27 mouse cellular contexts compared by ENCODE assay signal in the genomic region with DNA sequence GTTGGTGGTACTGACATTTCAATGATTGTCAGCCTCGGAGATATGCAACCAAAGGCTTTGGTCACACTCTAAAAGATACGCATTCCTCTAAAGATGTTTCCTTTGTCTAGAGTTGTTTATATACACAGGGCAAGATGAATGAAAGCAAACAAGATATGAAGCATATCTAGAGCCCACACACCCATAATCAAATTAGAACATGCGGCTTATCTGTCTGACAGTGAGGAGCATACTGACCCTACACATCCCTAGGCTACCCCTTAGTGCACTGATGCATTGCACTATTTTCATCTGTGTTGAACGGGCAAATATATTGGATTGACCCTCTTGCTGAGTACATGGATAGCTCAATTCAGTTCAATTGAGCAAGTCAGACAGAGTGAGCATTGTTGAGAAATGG.
A peak's percentile ranks its signal among the peaks of the same experiment; 100 is the strongest.
DNase-seq lines count a peak whose midpoint lies in the region; ATAC-seq and TF ChIP-seq lines count a peak whose summit lies in the region.
"Had no signal": no experiment of that assay in that cellular context is flagged by ENCODE, and none has a peak within 500 bp of the region (broad histone marks: within the 10 kb centered on the region; RNA-seq: fewer than 3 reads in every experiment).

No protein-coding gene starts in this region.

- TF ChIP-seq EP300 in heart, postnatal 0 days (IDR thresholded peaks at IDR 0.05; ENCODE audit: low read depth): no peak

- no peak for TF ChIP-seq CTCF in heart, postnatal 0 days (IDR thresholded peaks at IDR 0.05; ENCODE audit: low read depth)
- TF ChIP-seq CTCF in G1E (IDR thresholded peaks at IDR 0.05; ENCODE audit: low read depth, low read length): no peak

- no peak overlapping the region for H3K9ac ChIP-seq in heart, postnatal 0 days (replicated peaks; ENCODE audit: low read depth, low read length)
- H3K9ac ChIP-seq in liver, embryonic 13.5 days: no peak overlapping the region
- H3K9ac ChIP-seq: hindbrain, embryonic 14.5 days; limb, embryonic 12.5 days; stomach, embryonic 15.5 days had no signal

- H3K4me2 ChIP-seq in heart, postnatal 0 days (ENCODE audit: low read depth, low read length): no peak overlapping the region
- 0 out of 2 replicates have a peak overlapping the region, but pooled peaks have one; percentile 5 for H3K4me2 ChIP-seq in liver, embryonic 13.5 days
- H3K4me2 ChIP-seq: heart, embryonic 11.5 days; hindbrain, embryonic 14.5 days; limb, embryonic 12.5 days; stomach, embryonic 15.5 days had no signal

- ATAC-seq in heart, postnatal 0 days (ENCODE audit: insufficient read depth, low read depth): no peak
- peak; percentile 45; the same call in 1 of the 2 replicates for ATAC-seq in G1E (ENCODE audit: extremely low read depth, insufficient number of reproducible peaks, low FRiP score, poor library complexity, severe bottlenecking)
- ATAC-seq in liver, embryonic 13.5 days (ENCODE audit: low read depth): peak; percentile 90
- peak; percentile 16 for ATAC-seq in megakaryocyte progenitor cell, adult 5-6 weeks (replicated peaks; ENCODE audit: poor library complexity)
- ATAC-seq: forebrain, embryonic 16.5 days; lung, postnatal 0 days had no signal

- H3K27ac ChIP-seq in heart, postnatal 0 days (ENCODE audit: low read depth): peak overlapping the region; percentile 64; the same call in 1 of the 2 replicates
- H3K27ac ChIP-seq in liver, embryonic 13.5 days: no peak overlapping the region
- H3K27ac ChIP-seq: hindbrain, embryonic 14.5 days; layer of hippocampus, adult 2 months; left cerebral cortex, adult 2 months; limb, embryonic 12.5 days; stomach, embryonic 15.5 days had no signal

- no peaks in the 10 kb centered on the region for H3K9me3 ChIP-seq in heart, postnatal 0 days (replicated peaks; ENCODE audit: control insufficient read depth, low read length)
- no peaks in the 10 kb centered on the region for H3K9me3 ChIP-seq in G1E (replicated peaks)
- H3K9me3 ChIP-seq in liver, embryonic 13.5 days (replicated peaks): no peaks in the 10 kb centered on the region
- H3K9me3 ChIP-seq: limb, embryonic 12.5 days; stomach, embryonic 15.5 days had no signal

- H3K36me3 ChIP-seq in heart, postnatal 0 days (replicated peaks; ENCODE audit: control insufficient read depth, insufficient read depth, low read length): no peaks in the 10 kb centered on the region
- H3K36me3 ChIP-seq in G1E (replicated peaks): no peaks in the 10 kb centered on the region
- H3K36me3 ChIP-seq in liver, embryonic 13.5 days: no peaks in the 10 kb centered on the region
- H3K36me3 ChIP-seq: limb, embryonic 12.5 days; stomach, embryonic 15.5 days had no signal

- H3K4me1 ChIP-seq in heart, postnatal 0 days (ENCODE audit: control insufficient read depth, insufficient read depth): peaks cover 4% of the 10 kb centered on the region; the same call in 1 of the 2 replicates
- 0 out of 2 replicates have a peak, but pooled peaks cover 4% of the 10 kb centered on the region for H3K4me1 ChIP-seq in G1E (ENCODE audit: insufficient read depth, low read depth, low read length)
- peaks cover 22% of the 10 kb centered on the region for H3K4me1 ChIP-seq in liver, embryonic 13.5 days (replicated peaks)
- H3K4me1 ChIP-seq: stomach, embryonic 15.5 days had no signal

- DNase-seq in heart, postnatal 0 days (ENCODE audit: low spot score): no peak
- DNase-seq in heart, adult 9 months (ENCODE audit: low spot score in 2 of 2): no peak
- DNase-seq in G1E (ENCODE audit: low spot score): no peak
- DNase-seq in liver, embryonic 13.5 days: no peak
- no peak for DNase-seq in gastrocnemius, postnatal 25 days
- DNase-seq in adrenal gland, adult 8-10 months: no peak
- DNase-seq: adrenal gland, postnatal 25 days; cerebellum, adult 18-20 months; cerebellum, postnatal 10 days; gastrocnemius, postnatal 10 days; heart, postnatal 10 days; kidney, adult 18-20 months; kidney, postnatal 36 days; lung, adult 18-20 months; lung, postnatal 4 days; midbrain, embryonic 14.5 days; right cerebral cortex, postnatal 25 days had no signal

- 70% methylated on average over 4 of the region's 4 CpGs for WGBS in heart, postnatal 0 days
- WGBS in liver, embryonic 13.5 days (ENCODE audit: insufficient replicate concordance): 18% methylated on average over 4 of the region's 4 CpGs

- H3K27me3 ChIP-seq in heart, postnatal 0 days (ENCODE audit: control insufficient read depth, insufficient read depth, low read length): no peaks in the 10 kb centered on the region
- peaks cover 11% of the 10 kb centered on the region for H3K27me3 ChIP-seq in G1E (ENCODE audit: insufficient read depth, low read length)
- 0 out of 2 replicates have a peak, but pooled peaks cover 3% of the 10 kb centered on the region for H3K27me3 ChIP-seq in liver, embryonic 13.5 days
- H3K27me3 ChIP-seq: limb, embryonic 12.5 days; stomach, embryonic 15.5 days had no signal

- no peak overlapping the region for H3K4me3 ChIP-seq in heart, postnatal 0 days (ENCODE audit: low read depth, low read length)
- H3K4me3 ChIP-seq in G1E (ENCODE audit: low read depth, low read length): no peak overlapping the region
- H3K4me3 ChIP-seq in liver, embryonic 13.5 days (replicated peaks): no peak overlapping the region
- H3K4me3 ChIP-seq: erythroblast, embryonic 14.5 days; layer of hippocampus, adult 2 months; left cerebral cortex, adult 2 months; limb, embryonic 12.5 days; stomach, embryonic 15.5 days had no signal
